9 mouse cellular contexts compared by ENCODE assay signal in the genomic region with DNA sequence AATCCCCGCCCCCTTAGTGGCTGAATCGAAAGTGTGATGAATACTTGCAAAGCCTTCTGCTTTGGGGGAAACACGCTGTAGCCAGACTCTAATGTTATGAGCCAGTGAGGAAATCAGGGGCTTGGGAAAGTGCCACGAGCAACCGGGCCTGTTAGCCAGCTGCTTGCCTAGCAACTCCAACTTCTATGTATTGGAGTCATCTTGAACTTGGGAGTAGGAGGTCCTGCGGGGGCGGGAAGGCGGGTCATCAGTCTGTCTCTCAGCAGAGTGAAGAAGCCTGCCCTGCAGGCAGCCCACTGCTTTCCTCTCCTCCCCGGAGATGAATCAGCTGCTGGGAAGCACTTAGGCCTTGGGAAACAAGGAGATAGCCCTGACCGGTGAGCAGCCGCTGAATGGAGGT. TPM values are rescaled to one million over a fixed set of nuclear protein-coding genes. Genes with fewer than 3 reads are reported as not detected.
DNase-seq lines count a peak whose midpoint lies in the region; ATAC-seq lines count a peak whose summit lies in the region.
"Had no signal": no experiment of that assay in that cellular context is flagged by ENCODE, and none has a peak within 500 bp of the region (broad histone marks: within the 10 kb centered on the region; RNA-seq: fewer than 3 reads in every experiment).

No protein-coding gene starts in this region.

- no peak overlapping the region for H3K27ac ChIP-seq in heart, embryonic 16.5 days (ENCODE audit: low read length)
- H3K27ac ChIP-seq: heart, embryonic 13.5 days had no signal

- H3K9me3 ChIP-seq in heart, embryonic 16.5 days (replicated peaks; ENCODE audit: control insufficient read depth, low read length) = no peaks in the 10 kb centered on the region
- H3K9me3 ChIP-seq: heart, embryonic 13.5 days had no signal

- H3K4me2 ChIP-seq in heart, embryonic 16.5 days (ENCODE audit: low read depth, low read length) = no peak overlapping the region
- H3K4me2 ChIP-seq: heart, embryonic 13.5 days had no signal

- intact Hi-C loops in left cerebral cortex, postnatal 10 days (cut with DNase I) = no loop called here

- peaks cover 28% of the 10 kb centered on the region for H3K4me1 ChIP-seq in heart, embryonic 16.5 days (ENCODE audit: control insufficient read depth, insufficient read depth, low read length)

- H3K4me3 ChIP-seq in heart, embryonic 16.5 days (ENCODE audit: low read length) = no peak overlapping the region
- H3K4me3 ChIP-seq: heart, embryonic 13.5 days had no signal

- no peaks in the 10 kb centered on the region for H3K36me3 ChIP-seq in heart, embryonic 16.5 days (ENCODE audit: control insufficient read depth, insufficient read depth)
- H3K36me3 ChIP-seq: heart, embryonic 13.5 days had no signal

- peaks cover 3% of the 10 kb centered on the region for H3K27me3 ChIP-seq in heart, embryonic 16.5 days (ENCODE audit: control insufficient read depth, insufficient read depth, low read length)

- 0 out of 2 replicates have a peak, but pooled peaks have one; percentile 20 for ATAC-seq in heart, embryonic 16.5 days (replicated peaks; ENCODE audit: extremely low read depth, insufficient read depth, low FRiP score)

- 56% methylated on average over 11 of the region's 11 CpGs for WGBS in heart, embryonic 16.5 days

- peak; percentile 64 to 73 for DNase-seq in cerebellum, postnatal 10 days
- no peak for DNase-seq in cerebellum, adult 11 months
- DNase-seq in adrenal gland, adult 18-20 months (ENCODE audit: low spot score in 2 of 2) = peak; percentile 42 to 45
- DNase-seq in left cerebral cortex, postnatal 10 days (ENCODE audit: extremely low spot score in 1 of 2, low spot score in 2 of 2) = peak; percentile 40 to 62
- DNase-seq in skeletal muscle tissue, adult 2 months (ENCODE audit: low read depth, low spot score) = peak; percentile 47
- DNase-seq in thymus, postnatal 25 days = no peak
- no peak for DNase-seq in embryo, embryonic 10 days (ENCODE audit: low spot score)

- no peak overlapping the region for H3K9ac ChIP-seq in heart, embryonic 16.5 days (ENCODE audit: low read length)
- H3K9ac ChIP-seq: heart, embryonic 13.5 days had no signal

RNA-seq across cellular contexts. Expression of a gene that starts 42.1 kb away (rescaled TPM):
- 1 to 10 TPM; 3.6 to 4.6 TPM for total RNA-seq in adrenal gland, adult 18-20 months (2021)
- polyA plus RNA-seq in heart, embryonic 16.5 days (2015; fragmentation: Nextera tagmentation; extraction: Ambion mirVana) = 1.7 and 2.0 TPM in 2 replicates
- 1 to 10 TPM; 2.2 to 2.3 TPM for total RNA-seq in left cerebral cortex, postnatal 10 days (2021)

Comparison
In these comparisons a context has a peak if more than half of its experiments do, and no peak if none do; other contexts are left out.
1. DNase-seq: peak in cerebellum, postnatal 10 days (2 of 2), adrenal gland, adult 18-20 months (2 of 2), left cerebral cortex, postnatal 10 days (2 of 2) and skeletal muscle tissue, adult 2 months (single experiment); none in cerebellum, adult 11 months (single experiment), thymus, postnatal 25 days (single experiment) and embryo, embryonic 10 days (single experiment).